Comparison of ENCODE assay signal across 9 mouse cellular contexts in genomic region chr17:65370034-65370780, GRCm38 (mm10).
A peak's percentile ranks its signal among the peaks of the same experiment; 100 is the strongest.
DNase-seq lines count a peak whose midpoint lies in the region; ATAC-seq and TF ChIP-seq lines count a peak whose summit lies in the region.
"Had no signal": no experiment of that assay in that cellular context is flagged by ENCODE, and none has a peak within 500 bp of the region (broad histone marks: within the 10 kb centered on the region; RNA-seq: fewer than 3 reads in every experiment).

No protein-coding gene starts in this region.

- no peaks in the 10 kb centered on the region for H3K27me3 ChIP-seq in forebrain, embryonic 10.5 days (ENCODE audit: poor library complexity, severe bottlenecking)
- no peaks in the 10 kb centered on the region for H3K27me3 ChIP-seq in forebrain, embryonic 12.5 days
- H3K27me3 ChIP-seq in limb, embryonic 14.5 days (ENCODE audit: control insufficient read depth, insufficient read depth, low read length) = no peaks in the 10 kb centered on the region
- H3K27me3 ChIP-seq: megakaryocyte, embryonic 14.5 days had no signal

- peaks cover 3% of the 10 kb centered on the region; the same call in 1 of the 2 replicates for H3K9me3 ChIP-seq in forebrain, embryonic 10.5 days
- no peaks in the 10 kb centered on the region for H3K9me3 ChIP-seq in forebrain, embryonic 12.5 days
- H3K9me3 ChIP-seq in limb, embryonic 14.5 days (ENCODE audit: control insufficient read depth, low read length) = no peaks in the 10 kb centered on the region

- no peak overlapping the region for H3K27ac ChIP-seq in forebrain, embryonic 10.5 days
- no peak overlapping the region for H3K27ac ChIP-seq in forebrain, embryonic 12.5 days
- no peak overlapping the region for H3K27ac ChIP-seq in limb, embryonic 14.5 days (replicated peaks; ENCODE audit: low read depth, low read length)

- H3K9ac ChIP-seq in forebrain, embryonic 12.5 days = no peak overlapping the region
- no peak overlapping the region for H3K9ac ChIP-seq in limb, embryonic 14.5 days (ENCODE audit: low read depth, low read length, severe bottlenecking)

- no peak for TF ChIP-seq POLR2A in limb, embryonic 14.5 days (IDR thresholded peaks at IDR 0.05; ENCODE audit: borderline replicate concordance, extremely low read depth, insufficient read depth, insufficient read length)

- ATAC-seq in forebrain, embryonic 12.5 days (ENCODE audit: low FRiP score) = no peak
- ATAC-seq in limb, embryonic 14.5 days (ENCODE audit: low FRiP score, low read depth) = no peak

- 55% methylated on average over 7 of the region's 7 CpGs for WGBS in forebrain, embryonic 10.5 days
- 46% methylated on average over 7 of the region's 7 CpGs for WGBS in forebrain, embryonic 12.5 days
- WGBS in limb, embryonic 14.5 days = 23% methylated on average over 7 of the region's 7 CpGs

- DNase-seq in forebrain, embryonic 10.5 days (ENCODE audit: extremely low spot score, low spot score) = peak; percentile 21
- DNase-seq in testis, postnatal 10 days (ENCODE audit: low spot score) = peak; percentile 66
- DNase-seq in testis, postnatal 14 days (ENCODE audit: low spot score) = no peak
- peak; percentile 75 for DNase-seq in kidney, postnatal 10 days
- peak; percentile 73 for DNase-seq in limb, embryonic 14.5 days (ENCODE audit: low spot score)
- DNase-seq in natural killer cell, adult 2 months (ENCODE audit: low spot score in 2 of 2) = no peak
- DNase-seq in thymus, postnatal 0 days (ENCODE audit: low spot score) = no peak

- H3K36me3 ChIP-seq in forebrain, embryonic 10.5 days (replicated peaks) = no peaks in the 10 kb centered on the region
- no peaks in the 10 kb centered on the region for H3K36me3 ChIP-seq in forebrain, embryonic 12.5 days (replicated peaks)
- H3K36me3 ChIP-seq in limb, embryonic 14.5 days (ENCODE audit: control insufficient read depth, insufficient read depth, low read length) = no peaks in the 10 kb centered on the region

- H3K4me2 ChIP-seq in forebrain, embryonic 12.5 days = no peak overlapping the region
- H3K4me2 ChIP-seq in limb, embryonic 14.5 days (replicated peaks; ENCODE audit: low read depth, low read length, severe bottlenecking) = no peak overlapping the region

- no peak overlapping the region for H3K4me3 ChIP-seq in forebrain, embryonic 10.5 days
- no peak overlapping the region for H3K4me3 ChIP-seq in forebrain, embryonic 12.5 days (replicated peaks)
- H3K4me3 ChIP-seq in limb, embryonic 14.5 days (replicated peaks; ENCODE audit: low read length) = no peak overlapping the region
- H3K4me3 ChIP-seq: megakaryocyte, embryonic 14.5 days had no signal

- H3K4me1 ChIP-seq in forebrain, embryonic 10.5 days = no peaks in the 10 kb centered on the region
- no peaks in the 10 kb centered on the region for H3K4me1 ChIP-seq in forebrain, embryonic 12.5 days
- H3K4me1 ChIP-seq in limb, embryonic 14.5 days (ENCODE audit: control insufficient read depth, insufficient read depth, low read length) = no peaks in the 10 kb centered on the region
- H3K4me1 ChIP-seq: megakaryocyte, embryonic 14.5 days had no signal

Comparison
In these comparisons a context has a peak if more than half of its experiments do, and no peak if none do; other contexts are left out.
1. DNase-seq: peak in forebrain, embryonic 10.5 days (single experiment), testis, postnatal 10 days (single experiment), kidney, postnatal 10 days (single experiment) and limb, embryonic 14.5 days (single experiment); none in testis, postnatal 14 days (single experiment), natural killer cell, adult 2 months (0 of 2) and thymus, postnatal 0 days (single experiment).